Mouse (Mus musculus) cerebellum, adult 9-10 months (tissue): ENCODE measurements around the gene Arpc5.
"Not testable (repeated sequence)": the region's sequence is repeated elsewhere in the genome, so short reads cannot be mapped to it uniquely, and the experiment has no call there.

Experiments
- DNase-seq: peaks from one replicate; pipeline ENCODE4 v3.0.0; 2022

Arpc5 gene

DNA sequence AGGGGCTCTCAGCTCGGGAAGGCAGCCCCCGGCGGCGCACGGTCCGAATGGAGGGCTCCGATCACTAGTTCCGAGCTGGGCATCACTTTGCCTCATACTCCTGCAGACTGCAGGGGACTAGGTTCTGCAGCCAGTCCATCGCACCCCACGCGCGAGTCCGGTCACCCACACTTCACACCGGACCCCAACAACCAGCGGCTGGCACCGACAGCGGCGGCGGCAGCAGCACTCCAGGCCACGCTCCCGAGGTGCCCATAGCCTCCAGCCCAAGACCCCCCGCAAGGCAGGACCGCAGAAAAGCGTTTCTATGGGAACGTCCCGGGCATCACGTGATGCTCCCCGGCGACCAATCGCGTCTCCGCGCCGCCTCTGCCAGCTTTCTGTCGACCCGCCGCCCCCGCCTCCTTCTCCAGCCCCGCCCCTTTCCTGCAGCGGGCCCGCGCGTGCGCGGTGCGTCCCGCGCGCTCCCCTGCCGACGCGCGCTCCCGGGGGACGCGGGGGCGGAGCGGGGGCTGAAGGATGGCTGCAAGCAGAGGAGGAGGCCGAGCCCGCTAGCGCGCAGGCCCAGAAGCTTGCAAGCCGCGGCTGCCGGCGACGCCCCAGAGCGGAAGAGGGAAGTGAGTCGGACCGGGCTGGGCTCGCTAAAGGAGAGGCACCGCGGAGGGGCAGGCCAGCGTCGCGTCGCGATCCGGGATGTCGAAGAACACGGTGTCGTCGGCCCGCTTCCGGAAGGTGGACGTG is at the start of gene Arpc5, which contains the start of gene Rgl1:
Gene Arpc5 (plus strand): TSS at position 511 of the 741 bp plus-strand sequence.
Gene Rgl1 (minus strand): TSS at position 320 of the 741 bp plus-strand sequence.
- peak; percentile 97 for DNase-seq

DNA sequence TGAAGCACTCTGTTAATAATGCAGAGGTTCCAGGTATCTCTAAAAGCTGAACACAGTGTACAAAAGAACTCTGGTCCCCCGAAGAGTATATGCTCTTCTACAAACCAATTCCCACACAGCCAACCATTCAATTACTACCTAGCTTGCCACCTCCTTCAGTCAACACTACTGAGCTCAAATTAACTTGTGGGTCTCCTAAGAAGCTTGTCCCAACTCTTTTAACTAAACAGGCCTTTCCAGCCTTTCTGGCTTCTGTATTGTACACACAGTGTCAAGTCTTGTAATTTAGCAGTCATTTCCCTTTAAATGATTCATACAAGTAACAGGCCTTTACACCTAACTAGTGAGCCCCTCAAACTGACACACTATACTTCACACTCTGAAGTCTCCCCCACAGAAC is 49.0 kb upstream of the Arpc5 start:
- no peak for DNase-seq

DNA sequence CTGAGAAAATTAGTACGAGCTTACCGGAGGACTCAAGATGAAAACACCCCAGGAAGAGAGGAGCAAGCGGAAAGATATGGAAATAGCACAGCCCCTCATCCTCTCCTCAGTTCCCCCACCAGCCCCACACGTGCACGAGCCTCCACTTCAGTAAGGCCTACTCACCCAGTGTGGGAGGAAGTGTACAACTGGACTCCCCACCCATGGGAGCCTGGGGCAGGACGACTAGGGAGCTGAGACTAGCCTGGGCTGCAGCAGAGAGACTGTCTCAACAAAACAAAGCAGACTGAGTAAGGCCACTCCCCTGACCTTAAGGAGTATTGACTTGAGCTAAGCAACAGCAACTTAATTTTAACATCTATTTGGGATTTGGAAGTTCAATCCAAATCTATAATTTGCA is 48.1 kb upstream of the Arpc5 start:
- no peak for DNase-seq

DNA sequence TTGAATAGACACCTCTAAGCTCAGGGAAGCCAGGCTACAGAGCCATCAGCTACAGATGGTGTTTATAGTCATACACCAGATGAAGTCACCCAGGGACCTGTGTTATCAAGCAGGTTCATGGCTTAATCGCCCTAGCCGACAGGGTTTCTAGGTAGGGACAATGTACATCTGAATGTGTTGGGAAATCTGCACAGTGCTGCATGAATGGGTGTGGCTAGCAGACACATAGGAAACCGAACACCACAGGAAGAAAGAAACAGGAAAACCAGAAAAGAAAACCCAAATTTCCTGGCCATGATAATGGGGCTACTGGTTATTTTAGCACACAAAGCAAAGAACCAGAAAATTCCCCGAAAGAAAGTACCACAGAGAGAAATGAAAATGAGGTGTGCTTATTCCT is 45.4 kb upstream of the Arpc5 start:
- DNase-seq, result no peak

DNA sequence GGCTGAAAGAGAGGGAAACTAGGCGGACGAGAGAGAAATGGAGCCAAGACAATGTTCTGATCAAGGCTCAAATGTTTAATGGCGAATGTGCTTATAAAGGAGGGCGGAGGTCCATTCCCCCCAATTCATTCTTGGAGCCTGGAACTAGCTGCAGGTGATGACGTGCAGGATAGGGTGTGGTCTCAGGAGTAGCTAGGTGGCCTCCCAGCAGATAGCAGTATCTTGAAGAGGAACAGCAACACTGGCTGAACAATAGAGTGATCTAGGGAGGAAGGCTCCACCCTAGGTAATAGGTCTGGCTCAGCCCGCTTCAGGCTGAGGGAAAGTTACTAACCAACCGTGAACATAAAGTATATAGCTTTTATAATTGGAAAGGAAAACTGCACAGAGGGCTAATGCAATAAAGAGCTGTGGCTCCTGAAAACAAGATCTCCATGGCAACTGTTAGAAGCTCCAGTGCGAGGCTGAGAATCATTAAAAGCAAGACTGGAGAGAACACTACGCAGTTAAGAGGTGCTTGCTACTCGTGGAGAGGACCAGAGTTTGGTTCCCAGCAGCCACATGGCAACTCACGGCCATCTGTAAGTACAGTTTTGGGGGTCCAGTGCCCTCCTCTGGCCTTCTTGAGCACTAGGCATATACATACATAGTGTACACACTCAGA is 44.7 kb upstream of the Arpc5 start:
- no peak for DNase-seq

DNA sequence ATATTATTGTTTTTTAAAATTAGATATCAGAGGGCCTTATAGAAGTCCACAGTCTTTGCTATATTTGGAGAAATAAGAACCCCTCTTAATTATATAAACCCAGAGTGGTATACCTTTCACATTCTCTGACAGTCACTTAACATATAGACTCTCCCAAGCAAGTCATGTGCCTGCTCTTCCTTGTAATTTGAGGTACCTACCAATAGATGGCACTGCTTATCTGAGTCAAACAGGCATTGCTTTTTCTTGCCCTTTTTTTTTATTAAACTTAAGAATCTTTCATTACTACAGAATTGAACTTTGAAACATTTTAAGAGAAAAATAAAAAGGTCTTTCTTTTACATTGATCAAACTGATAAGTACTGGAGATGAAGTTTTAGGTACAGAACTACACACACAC is 42.1 kb upstream of the Arpc5 start:
- peak; percentile 6 for DNase-seq

DNA sequence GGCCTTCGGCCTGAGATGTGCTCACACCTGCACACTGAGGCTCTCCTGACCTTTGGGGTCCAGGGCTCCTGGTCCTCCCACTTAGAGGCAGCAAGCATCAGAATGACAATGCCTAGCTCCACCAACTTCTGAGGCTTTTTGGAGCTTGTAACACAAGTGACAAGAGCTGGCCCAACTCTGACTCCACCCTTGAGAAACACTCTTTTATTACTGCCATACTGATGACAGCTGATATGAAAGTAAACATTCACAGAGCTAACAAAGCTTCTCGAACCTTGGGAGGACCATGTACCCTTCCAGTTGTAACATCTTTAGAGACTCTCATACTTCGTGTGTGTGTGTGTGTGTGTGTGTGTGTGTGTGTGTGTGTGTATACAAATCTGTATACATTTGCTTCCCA is 40.2 kb upstream of the Arpc5 start:
- no peak for DNase-seq

DNA sequence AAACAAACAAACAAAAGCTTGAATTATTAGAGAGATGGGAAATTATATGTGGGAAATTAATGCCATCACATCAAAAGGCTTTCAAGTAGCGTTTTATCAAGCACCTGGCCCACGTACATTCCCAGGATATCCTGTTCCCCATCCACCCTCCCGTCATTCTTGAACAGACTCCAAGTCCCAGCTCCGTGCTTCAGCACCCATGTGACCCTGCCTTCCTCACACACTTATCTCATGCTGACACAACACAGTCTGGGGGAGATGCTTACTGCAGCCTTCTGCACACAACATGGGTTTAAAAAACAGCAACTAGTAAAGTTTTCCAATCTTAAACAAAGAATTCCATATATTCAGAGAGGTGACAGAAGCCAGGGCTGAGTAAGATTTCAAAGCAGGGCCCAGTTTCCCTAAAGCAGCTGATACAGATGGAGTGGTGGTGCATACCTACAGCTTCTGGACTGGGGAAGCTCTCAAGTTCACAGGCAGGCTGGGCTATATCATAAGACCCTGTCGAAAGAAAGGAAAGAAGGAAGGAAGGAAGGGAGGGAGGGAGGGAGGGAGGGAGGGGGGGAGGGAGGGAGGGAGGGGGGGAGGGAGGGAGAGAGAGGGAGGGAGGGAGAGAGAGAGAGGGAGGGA is 38.6 kb upstream of the Arpc5 start:
- DNase-seq, result no peak

DNA sequence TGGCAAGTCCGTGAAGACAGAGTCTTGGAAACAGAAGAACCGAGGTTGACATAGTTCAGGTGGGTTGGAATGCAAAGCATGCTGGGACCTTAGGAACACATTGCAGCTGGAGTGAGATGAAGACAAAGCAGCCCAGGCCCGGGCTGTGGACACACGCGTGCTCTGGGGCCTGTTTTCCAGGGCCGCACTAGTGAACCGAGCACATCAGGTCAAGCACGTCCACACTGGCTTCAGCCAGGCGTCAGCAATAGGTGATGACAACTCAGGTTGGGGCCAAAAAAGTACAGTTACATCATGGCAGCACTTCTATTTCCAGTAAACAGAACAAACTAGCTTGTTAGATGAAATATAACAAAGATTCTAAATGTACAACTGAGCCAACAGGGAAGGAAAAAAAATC is 27.5 kb upstream of the Arpc5 start:
- no peak for DNase-seq

DNA sequence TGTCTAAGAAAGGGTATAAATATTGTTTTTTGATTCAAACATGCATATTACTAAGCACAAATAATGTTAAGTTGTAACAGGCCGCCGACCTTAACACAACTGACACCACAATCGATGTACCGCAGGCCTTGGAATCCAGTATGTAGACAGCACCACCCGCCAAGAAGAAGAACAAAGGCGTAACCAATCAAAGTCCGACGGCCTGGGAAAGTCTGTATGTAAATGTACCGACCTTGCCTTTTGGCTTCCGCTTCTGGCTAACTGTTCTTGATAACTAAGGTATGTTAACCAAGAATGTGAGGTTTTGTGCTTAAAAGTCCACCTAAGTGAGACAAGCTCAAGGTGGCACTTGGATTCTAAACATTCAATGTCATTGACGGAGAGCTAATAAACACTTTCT is 27.0 kb upstream of the Arpc5 start:
- no peak for DNase-seq

DNA sequence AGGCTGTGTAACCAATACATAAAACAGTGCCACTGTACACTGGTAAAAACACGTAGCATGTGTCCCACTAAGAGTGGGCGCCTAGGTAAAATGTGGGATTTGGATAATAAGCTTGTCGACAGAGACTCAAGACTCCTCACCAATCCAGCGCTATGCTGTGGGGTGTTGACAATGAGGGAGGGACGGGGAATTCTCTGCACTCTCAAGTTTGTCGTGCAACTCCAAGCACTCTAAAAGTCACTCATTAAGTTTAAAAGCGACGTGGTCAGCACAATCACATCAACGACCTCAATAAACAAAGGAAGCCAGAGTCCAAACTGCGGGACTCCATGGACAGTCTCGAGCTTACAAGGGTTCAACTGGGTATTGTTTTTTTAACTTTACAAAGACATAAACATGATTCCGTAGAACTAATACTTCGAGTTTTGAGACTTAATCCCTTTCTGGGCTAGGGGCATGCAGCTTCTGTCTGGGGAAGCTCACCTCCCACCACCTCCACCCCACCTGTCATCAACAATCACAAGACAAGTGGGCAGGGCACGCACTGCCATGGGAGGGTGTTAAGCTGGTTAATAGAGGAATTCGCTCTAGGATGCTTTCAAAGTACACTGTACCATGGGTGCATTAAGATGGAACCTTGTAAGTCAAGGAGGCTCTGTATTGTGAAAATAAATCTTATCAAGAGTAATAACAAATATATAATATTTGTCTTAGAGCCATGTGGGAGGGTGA is 23.1 kb upstream of the Arpc5 start:
- DNase-seq, result no peak

DNA sequence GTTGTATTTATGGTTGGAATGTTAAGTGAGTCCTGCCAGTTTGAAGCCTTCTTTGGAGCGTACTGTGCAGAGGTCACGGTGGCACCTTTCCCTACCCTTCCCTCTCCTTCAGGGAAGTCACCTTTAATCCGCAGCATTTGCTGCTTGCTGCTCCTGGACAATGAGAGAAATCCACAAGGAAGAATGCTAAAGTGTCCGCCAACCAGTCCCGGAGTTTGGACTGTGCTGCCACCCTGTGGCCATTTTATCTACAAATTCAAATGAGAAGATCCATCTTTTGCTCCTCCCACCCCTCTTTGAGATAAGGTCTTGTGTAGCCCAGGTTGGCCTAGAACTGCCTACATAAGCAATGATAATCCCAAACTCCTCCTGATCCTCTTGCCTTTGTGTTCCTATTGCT is 19.9 kb upstream of the Arpc5 start:
- DNase-seq, result peak; percentile 87

DNA sequence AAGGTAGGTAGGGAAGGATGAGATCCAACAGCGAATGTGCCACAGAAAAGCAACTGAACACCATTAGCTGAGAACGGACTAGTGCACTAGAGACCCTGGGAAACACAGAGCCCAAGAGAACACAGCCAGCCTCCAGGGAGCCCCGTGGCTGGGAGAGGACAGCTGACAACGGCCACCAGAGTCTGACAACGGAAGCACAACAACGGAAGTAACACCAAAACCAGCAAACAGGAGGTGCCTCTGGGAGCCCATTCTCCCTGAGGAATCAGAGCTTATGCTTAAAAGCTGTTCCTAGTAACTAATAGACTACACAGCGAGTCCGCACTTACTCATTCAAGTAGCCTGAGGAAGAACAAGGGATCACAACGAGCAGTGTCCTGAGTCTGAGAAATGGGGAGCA is 17.1 kb upstream of the Arpc5 start:
- DNase-seq, result no peak

DNA sequence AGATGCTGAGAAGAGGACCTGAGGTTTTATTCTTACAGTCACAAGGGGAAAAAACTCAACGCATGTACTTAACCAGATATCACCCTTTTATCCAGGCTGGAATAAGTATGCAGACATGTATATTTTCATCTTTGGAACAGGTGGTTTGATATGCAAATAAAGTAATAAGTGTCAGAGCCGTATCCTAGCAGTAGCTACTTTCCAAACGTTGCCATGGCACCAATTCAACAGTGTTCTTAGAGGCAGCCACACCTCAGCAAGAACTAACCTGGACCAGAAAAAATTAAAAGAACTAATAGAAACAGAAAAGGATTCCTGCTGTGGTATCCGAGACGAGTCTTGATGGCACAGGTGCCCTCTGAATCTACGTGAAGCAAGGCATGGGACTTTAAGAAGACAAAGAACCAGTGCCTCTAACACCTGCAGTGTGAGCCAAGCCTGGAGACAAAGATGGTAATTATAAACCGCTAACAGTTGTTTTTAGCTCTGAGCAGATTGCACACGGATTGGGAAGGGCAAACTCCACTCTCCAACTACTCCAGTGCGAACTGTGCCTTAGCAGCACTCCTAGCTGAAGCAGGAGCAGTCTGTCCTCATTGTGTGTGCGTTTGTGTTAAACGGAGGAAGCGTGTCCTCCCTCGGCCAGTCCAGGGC is 15.9 kb upstream of the Arpc5 start, which contains the start of gene Apobec4:
Gene Apobec4 (plus strand): TSS at position 240 of the 654 bp plus-strand sequence.
- DNase-seq, result no peak

DNA sequence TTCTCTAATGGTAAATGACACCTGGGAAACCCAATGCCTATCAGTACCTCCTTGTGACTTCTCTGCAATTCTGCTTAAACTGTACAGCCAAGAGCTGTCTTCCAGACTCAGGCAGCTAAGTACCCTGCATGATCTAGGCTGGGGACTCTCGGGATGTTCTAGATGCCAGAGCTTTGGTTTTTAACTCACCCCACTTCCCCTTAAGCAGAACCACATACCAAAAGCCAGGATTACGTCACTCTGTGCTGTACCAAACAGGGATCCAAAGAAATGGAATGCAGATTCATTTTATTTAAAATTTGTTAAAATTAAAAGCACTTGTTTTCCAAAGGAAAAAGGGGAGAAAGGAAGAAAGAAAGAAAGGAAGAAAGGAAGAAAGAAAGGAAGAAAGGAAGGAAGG is 4.6 kb upstream of the Arpc5 start:
- DNase-seq, result no peak

DNA sequence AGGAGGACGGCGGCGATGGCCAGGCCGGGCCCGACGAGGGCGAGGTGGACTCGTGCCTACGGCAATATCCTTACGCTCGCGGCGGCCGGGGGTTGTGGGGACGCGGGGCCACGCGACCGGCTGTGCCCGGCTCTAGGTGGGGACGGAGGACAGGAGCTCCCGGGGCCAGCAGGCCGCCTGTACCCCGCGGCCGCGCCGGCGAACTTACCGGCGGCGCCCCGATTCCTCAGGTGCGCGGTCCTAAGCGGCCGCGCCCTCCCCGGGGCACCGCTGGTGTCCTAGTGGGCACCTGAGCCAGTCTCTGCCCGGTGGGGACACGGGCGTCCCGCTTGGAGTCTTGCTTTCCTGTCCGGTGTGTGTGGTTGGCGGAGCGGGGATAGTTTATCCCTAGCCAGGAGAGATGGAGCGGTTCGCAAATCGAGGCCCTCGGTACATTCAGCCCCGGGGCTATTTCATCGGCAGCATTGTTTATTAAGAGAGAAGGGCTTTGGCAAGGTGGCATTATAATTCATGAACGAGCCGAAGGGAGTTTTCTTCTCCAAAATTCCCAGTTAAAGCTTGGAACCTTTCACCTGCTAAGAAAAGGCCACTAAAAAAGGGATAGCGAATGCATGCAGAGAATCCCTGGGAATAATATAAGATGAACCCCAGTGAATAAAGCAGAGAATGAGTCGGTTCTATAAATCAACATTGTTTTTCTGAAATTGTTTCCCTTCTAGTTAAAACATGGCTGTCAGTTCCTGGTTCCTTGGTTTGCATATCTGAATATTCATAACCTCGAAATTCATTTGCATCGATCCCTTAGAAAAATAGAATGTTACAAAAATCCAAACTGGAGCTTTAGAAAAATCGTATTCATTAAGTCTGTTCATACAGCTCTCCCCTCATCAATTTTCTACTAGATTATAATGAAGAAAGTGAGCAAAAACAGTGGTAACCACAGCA is 734 bp downstream of the Arpc5 start:
- peak; percentile 59 for DNase-seq

DNA sequence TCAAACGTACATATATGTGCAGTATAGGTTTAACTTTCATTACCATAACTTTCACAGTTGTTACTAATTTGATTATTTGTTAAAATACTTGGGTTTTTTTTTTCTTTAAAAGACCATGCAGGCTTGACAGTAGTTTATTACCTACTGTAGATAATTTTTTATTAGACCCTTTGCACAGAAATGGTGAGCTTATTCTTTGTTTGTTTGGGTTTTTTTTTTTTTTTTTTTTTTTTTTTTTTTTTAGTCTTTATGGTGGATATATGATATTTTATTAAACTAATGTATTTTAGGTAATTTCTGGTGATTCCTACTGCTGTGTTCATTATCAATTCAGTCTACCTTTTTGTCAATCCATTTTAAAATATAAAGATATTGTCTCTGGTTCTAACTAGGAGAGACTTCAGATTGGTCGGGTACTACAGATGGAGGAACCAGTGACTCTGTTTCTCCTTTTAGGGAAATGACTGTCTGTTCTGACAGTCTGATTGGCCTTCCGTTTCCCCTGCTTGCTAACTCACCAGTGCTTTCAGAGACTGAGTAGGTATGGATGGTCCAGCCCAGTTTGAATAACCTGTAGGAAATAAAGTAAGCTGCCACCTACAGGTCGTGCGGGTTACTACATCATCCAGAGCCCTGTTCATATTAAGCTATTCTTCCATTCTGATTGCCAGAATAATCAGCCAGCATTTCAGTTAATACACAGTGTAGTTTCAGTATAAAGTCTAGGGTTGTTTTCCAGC is 1.6 kb downstream of the Arpc5 start:
- DNase-seq, result peak; percentile 94

DNA sequence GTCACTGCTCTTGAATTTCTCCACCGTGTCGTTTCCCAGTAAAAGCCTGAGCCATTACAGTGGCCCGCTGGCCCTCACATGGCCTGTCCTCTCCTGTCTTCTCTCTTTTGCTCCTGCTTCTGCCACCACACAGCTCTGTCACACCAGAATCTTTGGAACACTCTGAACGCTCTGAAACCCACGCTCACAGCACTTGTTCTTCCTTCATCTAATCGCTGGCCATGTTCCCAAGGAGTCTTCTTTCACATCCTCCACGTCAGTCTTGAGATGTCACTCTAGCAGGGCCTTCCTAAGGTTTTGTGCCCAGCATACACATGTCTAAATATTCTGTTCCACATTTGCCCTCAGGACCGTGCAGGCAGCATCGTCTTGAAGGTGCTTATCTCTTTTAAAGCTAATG is 4.7 kb downstream of the Arpc5 start:
- DNase-seq, result no peak

DNA sequence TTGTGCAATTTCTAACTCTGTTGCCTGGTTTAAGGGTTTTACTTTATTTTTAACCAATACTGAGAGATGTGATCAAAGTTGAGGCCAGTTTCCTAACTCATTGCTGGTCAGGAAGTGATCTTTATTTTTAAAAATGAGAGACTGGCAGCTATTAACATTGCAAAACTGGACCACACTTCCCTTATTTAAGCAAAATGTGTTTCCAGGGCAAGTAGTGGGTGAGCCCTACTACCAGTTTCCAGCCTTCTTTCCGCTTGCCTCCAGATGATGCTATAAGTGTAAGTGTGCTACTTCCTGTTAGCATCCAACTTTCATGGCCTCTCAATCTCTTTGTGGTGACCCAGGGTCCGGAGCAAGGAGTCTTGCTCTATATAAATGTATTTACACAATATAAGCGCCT is 8.3 kb downstream of the Arpc5 start:
- not testable (repeated sequence) for DNase-seq

DNA sequence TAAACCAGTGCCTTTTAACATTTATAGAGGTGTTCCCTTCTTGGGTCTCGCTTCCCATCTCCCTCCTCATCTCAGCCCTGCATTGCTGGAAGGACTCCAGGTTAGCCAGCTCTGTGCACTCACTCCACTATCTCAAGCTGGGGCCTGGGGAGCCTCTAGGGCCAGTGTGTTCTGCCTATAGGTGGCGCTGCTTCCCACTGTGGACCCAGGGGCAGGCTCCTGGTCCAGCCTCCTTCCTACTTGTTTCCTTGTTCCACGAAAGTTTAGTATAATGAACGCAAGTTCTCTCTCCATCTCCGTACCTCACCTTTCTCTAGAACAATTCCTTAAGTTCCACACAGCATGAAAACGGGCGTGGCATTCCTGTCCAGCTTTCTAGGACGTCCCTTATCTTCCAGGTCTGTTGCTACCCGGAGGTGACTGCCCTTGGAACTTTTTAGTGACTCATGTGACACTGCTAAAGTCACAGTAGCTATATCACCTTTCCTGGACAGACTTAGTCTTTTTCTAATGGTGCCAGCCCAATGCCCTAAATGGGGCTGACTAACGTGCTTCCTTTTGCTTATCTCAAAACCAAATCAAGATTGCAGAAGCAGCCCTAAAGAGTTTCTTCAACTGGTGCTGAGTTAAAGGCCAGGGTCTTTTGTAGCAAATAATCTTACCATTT is 12.9 kb downstream of the Arpc5 start:
- DNase-seq, result peak; percentile 34
